Mouse (Mus musculus) CH12.LX (cell line): Measurements from ENCODE around the gene Scml4. TPM values are rescaled to one million over a fixed set of nuclear protein-coding genes. Genes with fewer than 3 reads are reported as not detected.

ENCODE experiments used
- DNase-seq: peaks from one replicate; pipeline ENCODE4 v3.0.0-alpha.2; 2013; ENCODE audit errors: extremely low read depth
- H3K27ac ChIP-seq: 2 replicates; pipeline ENCODE4 v1.5.1; 2012; ENCODE audit warnings: low read depth, mild to moderate bottlenecking, control low read depth, moderate library complexity; ENCODE audit not compliant: insufficient read depth
- H3K27me3 ChIP-seq: replicated peaks from 2 replicates; pipeline ENCODE3; 2012; ENCODE audit warnings: inconsistent platforms
- H3K36me3 ChIP-seq, 2 experiments: replicated peaks in 1 of 2; 2 replicates each; pipeline versions ENCODE3 to v1.6.1; 2012; ENCODE audit warnings: inconsistent platforms in 1 of 2, low read length in 1 of 2, mild to moderate bottlenecking in 1 of 2, mixed read lengths in 1 of 2, moderate library complexity in 1 of 2; ENCODE audit not compliant: control insufficient read depth in 1 of 2, insufficient read depth in 1 of 2
- H3K4me1 ChIP-seq, 2 experiments: 2 replicates each; pipeline ENCODE4 v1.6.1; 2012; ENCODE audit warnings: inconsistent platforms in 1 of 2, moderate library complexity in 1 of 2; ENCODE audit not compliant: insufficient read depth in 2 of 2, control insufficient read depth in 1 of 2
- H3K4me2 ChIP-seq: 2 replicates; pipeline ENCODE4 v1.6.1; 2012; ENCODE audit warnings: low read depth, mild to moderate bottlenecking, control low read depth; ENCODE audit not compliant: poor library complexity, insufficient read depth, severe bottlenecking
- H3K4me3 ChIP-seq, 3 experiments: fragments of 150-350 bp in 1 of 3; sonication (generic) in 1 of 3; replicated peaks in 1 of 3; 2 replicates each; pipeline versions ENCODE3 to v1.5.1; 2011 to 2012; ENCODE audit warnings: low read depth in 2 of 3, low read length in 2 of 3, mild to moderate bottlenecking in 2 of 3, moderate library complexity in 2 of 3, control low read depth in 1 of 3, improper control_type of control experiment in 1 of 3, inconsistent platforms in 1 of 3, mixed read lengths in 1 of 3; ENCODE audit not compliant: poor library complexity in 1 of 3
- H3K79me2 ChIP-seq: replicated peaks from 2 replicates; pipeline ENCODE4 v1.6.1; 2012; ENCODE audit warnings: mild to moderate bottlenecking, moderate library complexity; ENCODE audit not compliant: control insufficient read depth, poor library complexity, insufficient read depth, severe bottlenecking; ENCODE audit errors: extremely low read depth
- H3K9ac ChIP-seq: 2 replicates; pipeline ENCODE4 v1.6.1; 2012; ENCODE audit warnings: low read depth, mild to moderate bottlenecking, control low read depth, moderate library complexity; ENCODE audit not compliant: insufficient read depth
- H3K9me3 ChIP-seq: replicated peaks from 2 replicates; pipeline ENCODE3; 2012; ENCODE audit warnings: low read length, inconsistent platforms, mixed read lengths
- BHLHE40 ChIP-seq: IDR thresholded peaks from 2 replicates; pipeline ENCODE4 v1.6.1; 2011; ENCODE audit warnings: mild to moderate bottlenecking, low read depth, low read length, improper control_type of control experiment
- CHD2 ChIP-seq: IDR thresholded peaks from 2 replicates; pipeline ENCODE4 v1.6.1; 2011; ENCODE audit warnings: low read length, improper control_type of control experiment
- CTCF ChIP-seq, 2 experiments: IDR thresholded peaks in 1 of 2; conservative IDR thresholded peaks in 1 of 2; 2 replicates each; pipeline ENCODE4 v1.5.1; 2011 to 2012; ENCODE audit warnings: low read depth in 2 of 2, low read length in 2 of 2, improper control_type of control experiment in 1 of 2, inconsistent platforms in 1 of 2, mild to moderate bottlenecking in 1 of 2, moderate library complexity in 1 of 2
- E2F4 ChIP-seq: IDR thresholded peaks from 2 replicates; pipeline ENCODE4 v1.6.1; 2011; ENCODE audit warnings: low read depth, low read length, improper control_type of control experiment; ENCODE audit not compliant: insufficient replicate concordance
- ELF1 ChIP-seq: IDR thresholded peaks from 2 replicates; pipeline ENCODE4 v1.6.1; 2014; ENCODE audit warnings: low read depth, mild to moderate bottlenecking, inconsistent platforms, low read length, improper control_type of control experiment
- ETS1 ChIP-seq: conservative IDR thresholded peaks from 2 replicates; pipeline ENCODE4 v1.6.1; 2012; ENCODE audit warnings: low read depth, mild to moderate bottlenecking, inconsistent platforms, low read length, improper control_type of control experiment, moderate library complexity
- GABPA ChIP-seq: IDR thresholded peaks from 2 replicates; pipeline ENCODE4 v1.6.1; 2012; ENCODE audit warnings: low read depth, low read length, improper control_type of control experiment, inconsistent platforms; ENCODE audit not compliant: insufficient replicate concordance
- KAT2A ChIP-seq: IDR thresholded peaks from 2 replicates; pipeline ENCODE4 v1.6.1; 2012; ENCODE audit warnings: low read length, improper control_type of control experiment, inconsistent platforms; ENCODE audit not compliant: insufficient replicate concordance
- MAFK ChIP-seq: IDR thresholded peaks from 2 replicates; pipeline ENCODE4 v1.6.1; 2011; ENCODE audit warnings: low read length, improper control_type of control experiment; ENCODE audit not compliant: insufficient replicate concordance
- MXI1 ChIP-seq: IDR thresholded peaks from 2 replicates; pipeline ENCODE4 v1.6.1; 2011; ENCODE audit warnings: mild to moderate bottlenecking, low read depth, low read length, improper control_type of control experiment
- MYC ChIP-seq: IDR thresholded peaks from 2 replicates; pipeline ENCODE4 v1.6.1; 2011; ENCODE audit warnings: low read depth, mild to moderate bottlenecking, improper control_type of control experiment, low read length
- NELFE ChIP-seq: IDR thresholded peaks from 2 replicates; pipeline ENCODE4 v1.6.1; 2011; ENCODE audit warnings: low read depth, low read length, improper control_type of control experiment
- NRF1 ChIP-seq: IDR thresholded peaks from 2 replicates; pipeline ENCODE4 v1.6.1; 2014; ENCODE audit warnings: low read depth, mild to moderate bottlenecking, inconsistent platforms, low read length, improper control_type of control experiment, moderate library complexity
- POLR2A ChIP-seq: IDR thresholded peaks from 2 replicates; pipeline ENCODE4 v1.6.1; 2011; ENCODE audit warnings: low read depth, mild to moderate bottlenecking, improper control_type of control experiment, low read length
- RAD21 ChIP-seq: IDR thresholded peaks from 2 replicates; pipeline ENCODE4 v1.6.1; 2011; ENCODE audit warnings: low read depth, mild to moderate bottlenecking, low read length, improper control_type of control experiment, moderate library complexity
- SMC3 ChIP-seq: IDR thresholded peaks from 2 replicates; pipeline ENCODE4 v1.6.1; 2011; ENCODE audit warnings: low read depth, low read length, improper control_type of control experiment
- USF1 ChIP-seq: IDR thresholded peaks from 2 replicates; pipeline ENCODE4 v1.6.1; 2014; ENCODE audit warnings: low read depth, mild to moderate bottlenecking, inconsistent platforms, low read length, improper control_type of control experiment
- USF2 ChIP-seq: conservative IDR thresholded peaks from 2 replicates; pipeline ENCODE4 v1.6.1; 2011; ENCODE audit warnings: low read depth, low read length, improper control_type of control experiment
- ZC3H11A ChIP-seq: IDR thresholded peaks from 2 replicates; pipeline ENCODE4 v1.6.1; 2012; ENCODE audit warnings: low read depth, mild to moderate bottlenecking, inconsistent platforms, low read length, improper control_type of control experiment
- ZMIZ1 ChIP-seq: IDR thresholded peaks from 2 replicates; pipeline ENCODE4 v1.6.1; 2012; ENCODE audit warnings: low read depth, mild to moderate bottlenecking, inconsistent platforms, low read length, improper control_type of control experiment
- ZNF384 ChIP-seq: IDR thresholded peaks from 2 replicates; pipeline ENCODE4 v1.6.1; 2012; ENCODE audit warnings: low read depth, low read length, improper control_type of control experiment, inconsistent platforms
- dilution Hi-C: fragments of 300-500 bp; cut with MboI; formaldehyde crosslinking; loops from 2 replicates; pipeline ENCODE4 v1.14.3; 2020; ENCODE audit warnings: low sequenced_read_pairs; ENCODE audit not compliant: extremely low pct_unique_long_range_greater_than_20kb, extremely low pct_ligation_motif_present
- in situ Hi-C: fragments of 300-500 bp; cut with MboI; formaldehyde crosslinking; loops from 3 replicates; pipeline ENCODE4 v1.14.3; 2019; ENCODE audit warnings: low sequenced_read_pairs, low pct_ligation_motif_present, low pct_unique_long_range_greater_than_20kb, mixed read lengths
- polyA plus RNA-seq: library from polyadenylated mRNA; unstranded; fragments of >175 nt; gene quantifications from 2 replicates; pipeline ENCODE4 v1.2.1, GENCODE M21; 2012; ENCODE audit warnings: low read depth; ENCODE audit not compliant: insufficient read length
- total RNA-seq, 2 experiments: library from RNA; depleted of rRNA; stranded (reverse); fragments of 300-350 nt in 1 of 2; fragments of >200 nt in 1 of 2; gene quantifications; 2 replicates each; pipeline ENCODE4 v1.2.3; 2012 to 2014

Scml4 gene
- total and polyA plus RNA-seq, 3 experiments: 2.7 to 3.3 (median 3.0) TPM

GRCm38 (mm10) chr10:42988627-42989026 lies 128.5 kb downstream of the Scml4 start:
- no peaks in the 10 kb centered on the region for H3K79me2 ChIP-seq
- dilution Hi-C loops: no loop called here
- H3K4me1 ChIP-seq: no peaks in the 10 kb centered on the region
- no peaks in the 10 kb centered on the region for H3K9me3 ChIP-seq
- in situ Hi-C loops: loop anchor here (25.0 kb wide), 1 partner anchor 676 kb away; no protein-coding TSS in a partner anchor
- TF ChIP-seq ZNF384: no peak
- TF ChIP-seq E2F4: no peak
- peak; percentile 21; the same call in 1 of the 2 replicates for TF ChIP-seq BHLHE40
- TF ChIP-seq POLR2A: no peak
- TF ChIP-seq ELF1: no peak
- TF ChIP-seq SMC3: no peak
- no peak for TF ChIP-seq GABPA
- no peak for TF ChIP-seq NELFE
- TF ChIP-seq NRF1: no peak
- no peak for TF ChIP-seq KAT2A
- peak; percentile 16; the same call in 1 of the 2 replicates for TF ChIP-seq USF2
- TF ChIP-seq MAFK: no peak
- H3K36me3 ChIP-seq: no peaks in the 10 kb centered on the region
- H3K4me3 ChIP-seq: no peak overlapping the region
- no peak overlapping the region for H3K9ac ChIP-seq
- H3K27me3 ChIP-seq: no peaks in the 10 kb centered on the region
- no peak overlapping the region for H3K4me2 ChIP-seq
- no peak for DNase-seq
- no peak overlapping the region for H3K27ac ChIP-seq

GRCm38 (mm10) chr10:42989910-42990309 lies 129.7 kb downstream of the Scml4 start:
- no peaks in the 10 kb centered on the region for H3K9me3 ChIP-seq
- peak; percentile 70 for DNase-seq

GRCm38 (mm10) chr10:42991018-42991417 lies 130.8 kb downstream of the Scml4 start:
- TF ChIP-seq E2F4 (no peak), CHD2 (no peak), MAFK (no peak), ETS1 (no peak), GABPA (no peak), MYC (no peak), USF1 (no peak), RAD21 (no peak), ZMIZ1 (no peak), MXI1 (no peak)
- no peaks in the 10 kb centered on the region for H3K9me3 ChIP-seq
- no peak overlapping the region for H3K9ac ChIP-seq
- H3K36me3 ChIP-seq: no peaks in the 10 kb centered on the region
- no peaks in the 10 kb centered on the region for H3K27me3 ChIP-seq
- dilution Hi-C loops: no loop called here
- H3K27ac ChIP-seq: no peak overlapping the region
- H3K79me2 ChIP-seq: no peaks in the 10 kb centered on the region
- no peak overlapping the region for H3K4me2 ChIP-seq
- no peaks in the 10 kb centered on the region for H3K4me1 ChIP-seq
- no peak overlapping the region for H3K4me3 ChIP-seq
- DNase-seq: no peak
- in situ Hi-C loops: loop anchor here (25.0 kb wide), 1 partner anchor 679 kb away; no protein-coding TSS in a partner anchor

More at GRCm38 (mm10) chr10:42989910-42990309, 129.7 kb downstream of the Scml4 start:
- no peak overlapping the region for H3K4me2 ChIP-seq
- H3K4me1 ChIP-seq: no peaks in the 10 kb centered on the region
- H3K9ac ChIP-seq: no peak overlapping the region
- H3K36me3 ChIP-seq: no peaks in the 10 kb centered on the region
- H3K4me3 ChIP-seq: no peak overlapping the region
- no peak overlapping the region for H3K27ac ChIP-seq
- in situ Hi-C loops: loop anchor here (25.0 kb wide), 1 partner anchor 678 kb away; no protein-coding TSS in a partner anchor
- TF ChIP-seq RAD21: peak; percentile 70
- peak; percentile 27; the same call in 1 of the 2 replicates for TF ChIP-seq ZC3H11A
- peak; percentile 78 to 99 for TF ChIP-seq CTCF (conservative IDR thresholded peaks at IDR 0.05 in 1 of 2, IDR thresholded peaks at IDR 0.05 in 1 of 2; ENCODE audit: low read depth in 2 of 2, low read length in 2 of 2)
- no peak for TF ChIP-seq MYC
- TF ChIP-seq MAFK: peak; percentile 1; the same call in 1 of the 2 replicates
- TF ChIP-seq SMC3: peak; percentile 59
- TF ChIP-seq, all 38 proteins: peak for 5
- dilution Hi-C loops: no loop called here
- Histone ChIP-seq H3K79me2 (no peaks in the 10 kb centered on the region), H3K27me3 (no peaks in the 10 kb centered on the region)
